Mouse (Mus musculus) lung, adult 2 months (tissue): Measurements from ENCODE around the gene Ccdc116. TPM values are rescaled to one million over a fixed set of nuclear protein-coding genes. Genes with fewer than 3 reads are reported as not detected.

ENCODE experiments used
- DNase-seq: peaks from one replicate; pipeline ENCODE4 v3.0.0; 2022
- H3K4me1 ChIP-seq: fragments of 200-500 bp; 2 replicates; pipeline ENCODE4 v1.6.1; 2011; ENCODE audit warnings: low read length; ENCODE audit not compliant: control insufficient read depth, insufficient read depth
- H3K4me3 ChIP-seq: fragments of 200-500 bp; replicated peaks from 2 replicates; pipeline ENCODE3; 2011; ENCODE audit warnings: low read depth, mild to moderate bottlenecking, control low read depth, low read length; ENCODE audit errors: extremely low read depth
- CTCF ChIP-seq: fragments of 200-500 bp; IDR thresholded peaks from 2 replicates; pipeline ENCODE4 v1.5.1; 2011; ENCODE audit warnings: mild to moderate bottlenecking, low read length, control low read depth; ENCODE audit not compliant: insufficient read depth
- POLR2A ChIP-seq: fragments of 200-500 bp; IDR thresholded peaks from 2 replicates; pipeline ENCODE4 v1.6.1; 2011; ENCODE audit warnings: low read depth, mild to moderate bottlenecking, control low read depth, low read length, borderline replicate concordance; ENCODE audit errors: extremely low read depth
- WGBS: fragments of 180-500 bp; shearing (Covaris S2); methylation state at CpG from one replicate; pipeline ENCODE4 v1.1.7; 2018; 5-methylcytosine and 5-hydroxymethylcytosine counted together
- polyA plus RNA-seq: library from polyadenylated mRNA; depleted of rRNA; stranded (reverse); fragments of >200 nt; gene quantifications from 2 replicates; pipeline ENCODE4 v1.2.3, GENCODE M21; 2012

Gene Ccdc116
- polyA plus RNA-seq, 1 experiment: 0.91 TPM

GRCm38 (mm10) chr16:17131191-17132088 lies 15.6 kb downstream of the Ccdc116 start:
- peaks cover 3% of the 10 kb centered on the region; the same call in 1 of the 2 replicates for H3K4me1 ChIP-seq
- WGBS: 4% methylated on average over 43 of the region's 43 CpGs
- DNase-seq: no peak
- peak overlapping the region; percentile 86 for H3K4me3 ChIP-seq
- TF ChIP-seq POLR2A (no peak), CTCF (no peak)

- TF ChIP-seq POLR2A: no peak
- peak; percentile 71 for TF ChIP-seq CTCF
- Histone ChIP-seq H3K4me3 (no peak overlapping the region), H3K4me1 (peaks cover 3% of the 10 kb centered on the region; the same call in 1 of the 2 replicates)
- DNase-seq: no peak
- WGBS: 88% methylated on average over 1 of the region's 1 CpGs
Measured at GRCm38 (mm10) chr16:17127292-17127691, 19.7 kb downstream of the Ccdc116 start.

- 2% methylated on average over 25 of the region's 25 CpGs for WGBS
- peak; percentile 71 for DNase-seq
- Histone ChIP-seq H3K4me1 (no peaks in the 10 kb centered on the region), H3K4me3 (no peak within 1 kb of the TSS)
- TF ChIP-seq POLR2A (no peak), CTCF (no peak)
Measured at GRCm38 (mm10) chr16:17124871-17125520, 22.0 kb downstream of the Ccdc116 start, which contains the start of gene 2610318N02Rik. TSS of gene 2610318N02Rik (minus strand) at chr16:17125167.

GRCm38 (mm10) chr16:17124119-17124870 lies 22.7 kb downstream of the Ccdc116 start:
- WGBS: 25% methylated on average over 22 of the region's 22 CpGs
- no peak for DNase-seq
- Histone ChIP-seq H3K4me3 (no peak overlapping the region), H3K4me1 (no peaks in the 10 kb centered on the region)
- TF ChIP-seq POLR2A (no peak), CTCF (no peak)

- no peak for TF ChIP-seq CTCF
- TF ChIP-seq POLR2A: no peak
- Histone ChIP-seq H3K4me3 (no peak overlapping the region), H3K4me1 (no peaks in the 10 kb centered on the region)
- 83% methylated on average over 14 of the region's 14 CpGs for WGBS
- no peak for DNase-seq
Measured at GRCm38 (mm10) chr16:17121569-17121968, 25.5 kb downstream of the Ccdc116 start.

- Histone ChIP-seq H3K4me3 (no peak overlapping the region), H3K4me1 (no peaks in the 10 kb centered on the region)
- TF ChIP-seq CTCF (no peak), POLR2A (no peak)
- no peak for DNase-seq
- WGBS: 56% methylated on average over 5 of the region's 5 CpGs
Measured at GRCm38 (mm10) chr16:17117309-17117799, 29.7 kb downstream of the Ccdc116 start.

- peaks cover 3% of the 10 kb centered on the region for H3K4me1 ChIP-seq
- peak within 1 kb of the TSS; percentile 96 for H3K4me3 ChIP-seq
- DNase-seq: peak; percentile 60
- WGBS: 6% methylated on average over 38 of the region's 38 CpGs
- TF ChIP-seq POLR2A (peak; percentile 95), CTCF (no peak)
Measured at GRCm38 (mm10) chr16:17110771-17111743, 36.0 kb downstream of the Ccdc116 start, which contains the start of gene Ppil2. TSS of gene Ppil2 (minus strand) at chr16:17111257.

GRCm38 (mm10) chr16:17104600-17104999 lies 42.4 kb downstream of the Ccdc116 start:
- Histone ChIP-seq H3K4me1 (peaks cover 2% of the 10 kb centered on the region; the same call in 1 of the 2 replicates), H3K4me3 (no peak overlapping the region)
- no peak for DNase-seq
- WGBS: 48% methylated on average over 4 of the region's 4 CpGs
- TF ChIP-seq CTCF (no peak), POLR2A (no peak)
